Mouse (Mus musculus) spleen, postnatal 36 days (tissue): ENCODE data around the gene Fbn1.

ENCODE experiments used
- DNase-seq, 2 experiments: peaks; one replicate each; pipeline ENCODE4 v3.0.0; 2022; ENCODE audit warnings: low spot score in 2 of 2, mixed read lengths in 1 of 2

Fbn1 gene

DNA sequence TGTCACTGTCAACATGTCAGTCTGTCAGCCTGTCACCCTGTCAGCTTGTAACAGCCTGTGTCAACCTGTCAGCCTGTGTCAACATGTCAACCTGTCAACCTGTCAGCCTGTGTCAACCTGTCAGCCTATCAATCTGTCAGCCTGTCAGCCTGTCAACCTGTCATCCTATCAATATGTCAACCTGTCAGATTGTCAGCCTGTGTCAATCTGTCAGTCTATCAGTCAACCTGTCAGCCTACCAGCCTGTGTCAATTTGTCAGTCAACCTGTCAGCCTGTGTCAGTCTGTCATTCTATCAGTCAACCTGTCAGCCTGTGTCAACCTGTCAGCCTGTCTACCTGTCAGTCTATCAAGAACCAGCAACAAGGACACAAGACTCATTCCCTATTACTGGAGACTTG is 6.3 kb downstream of the Fbn1 start:
- DNase-seq: no peak

DNA sequence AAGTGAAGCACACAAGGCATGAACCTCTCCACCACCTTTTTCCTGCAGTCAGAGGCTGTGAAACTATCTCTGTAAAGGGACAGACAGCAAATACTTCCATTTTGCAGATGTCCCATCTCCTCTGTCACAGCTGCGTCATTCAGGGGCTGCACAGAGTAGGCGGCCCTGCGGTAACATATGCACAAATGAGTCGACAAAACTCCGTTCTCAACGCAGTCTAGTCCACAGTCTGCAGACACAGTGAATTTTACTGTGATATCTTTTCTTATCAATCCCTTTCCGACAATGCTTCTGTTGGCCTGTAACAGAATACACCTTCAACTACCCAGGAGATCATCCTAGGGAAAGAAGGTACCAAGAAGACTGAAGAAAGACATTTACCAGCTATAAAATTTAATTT is 9.6 kb downstream of the Fbn1 start:
- no peak for DNase-seq

DNA sequence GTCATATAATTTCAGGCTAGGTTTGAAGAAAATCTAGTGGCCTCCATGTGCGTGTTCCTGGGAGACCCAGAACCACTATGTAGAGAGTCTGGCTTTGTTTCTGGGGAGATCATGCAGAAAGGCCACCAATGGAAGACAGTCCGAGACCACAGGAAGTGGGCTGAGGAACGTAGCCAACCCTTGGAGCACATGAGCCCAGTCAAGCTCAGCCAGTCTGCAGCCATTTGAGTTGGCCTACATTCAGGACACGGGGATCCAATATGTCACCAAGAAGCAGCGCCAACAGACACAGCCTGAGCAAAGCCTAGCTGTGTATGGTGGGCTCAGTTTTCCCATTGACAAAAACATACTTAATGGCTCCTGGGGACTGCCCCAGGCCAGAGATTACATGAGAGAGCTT is 11.1 kb downstream of the Fbn1 start:
- DNase-seq: no peak

DNA sequence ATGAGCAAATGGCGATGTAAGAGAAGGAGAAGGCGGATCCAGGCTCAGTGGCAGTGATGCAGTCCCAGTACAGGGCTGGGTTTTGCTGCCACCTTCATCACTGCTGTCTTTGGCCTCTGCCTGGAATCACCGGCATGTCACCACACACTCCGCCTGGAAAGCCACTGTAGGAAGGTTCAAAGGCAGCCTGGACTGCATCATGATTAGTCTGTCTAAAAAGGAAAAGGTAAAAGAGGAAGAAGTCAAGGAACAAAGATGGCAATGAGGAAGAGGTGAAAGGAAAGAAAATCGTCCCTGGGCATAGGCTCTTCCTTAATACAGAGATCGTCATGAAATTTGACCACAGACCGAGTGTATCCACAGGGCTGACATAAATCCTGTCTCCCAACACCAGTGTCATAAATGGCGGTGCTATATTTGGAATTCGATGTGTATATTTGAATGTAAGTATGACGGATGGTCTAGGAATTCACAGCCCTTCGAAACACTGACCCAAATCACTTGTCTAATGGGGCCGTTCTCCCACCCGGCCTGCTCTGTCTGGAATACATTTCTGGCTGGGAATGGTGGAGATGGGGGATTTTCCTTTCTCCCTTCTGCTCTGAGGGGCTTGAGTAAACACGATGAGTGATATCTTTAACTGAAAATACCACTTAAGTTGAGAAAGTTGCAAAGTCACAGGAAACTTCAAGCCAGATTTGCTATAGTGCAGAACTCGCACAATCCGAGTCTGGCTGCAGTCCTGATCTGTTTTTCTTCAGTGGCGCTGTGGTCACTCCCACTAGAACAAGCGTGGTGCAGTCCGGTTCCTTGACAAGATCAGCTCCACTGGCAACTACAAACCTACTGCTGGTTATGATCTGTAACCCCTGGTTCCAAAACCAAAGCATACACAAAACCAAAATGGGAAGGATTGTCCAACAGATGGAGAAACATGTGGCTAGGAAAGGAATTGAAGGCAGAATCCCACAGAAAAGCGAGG is 12.7 kb downstream of the Fbn1 start:
- no peak for DNase-seq

DNA sequence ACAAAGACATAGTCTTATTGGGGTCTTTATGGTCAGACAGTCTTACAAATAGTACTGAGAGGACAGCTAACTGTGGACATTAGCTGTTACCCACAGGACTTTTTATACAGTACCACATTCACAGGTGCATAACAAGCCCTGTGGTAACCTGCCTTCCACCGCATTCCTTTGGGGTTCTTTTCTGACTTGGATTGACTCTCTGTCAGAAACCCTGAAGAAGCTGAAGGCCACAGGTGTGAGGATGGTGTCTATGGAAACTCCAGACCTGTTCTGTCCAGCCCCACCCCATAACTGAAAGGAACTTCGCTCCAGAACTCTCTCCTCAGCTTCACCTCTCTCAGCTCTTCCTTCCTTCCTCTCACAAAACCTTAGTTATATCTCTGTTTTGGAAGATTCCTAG is 13.5 kb downstream of the Fbn1 start:
- DNase-seq: no peak

DNA sequence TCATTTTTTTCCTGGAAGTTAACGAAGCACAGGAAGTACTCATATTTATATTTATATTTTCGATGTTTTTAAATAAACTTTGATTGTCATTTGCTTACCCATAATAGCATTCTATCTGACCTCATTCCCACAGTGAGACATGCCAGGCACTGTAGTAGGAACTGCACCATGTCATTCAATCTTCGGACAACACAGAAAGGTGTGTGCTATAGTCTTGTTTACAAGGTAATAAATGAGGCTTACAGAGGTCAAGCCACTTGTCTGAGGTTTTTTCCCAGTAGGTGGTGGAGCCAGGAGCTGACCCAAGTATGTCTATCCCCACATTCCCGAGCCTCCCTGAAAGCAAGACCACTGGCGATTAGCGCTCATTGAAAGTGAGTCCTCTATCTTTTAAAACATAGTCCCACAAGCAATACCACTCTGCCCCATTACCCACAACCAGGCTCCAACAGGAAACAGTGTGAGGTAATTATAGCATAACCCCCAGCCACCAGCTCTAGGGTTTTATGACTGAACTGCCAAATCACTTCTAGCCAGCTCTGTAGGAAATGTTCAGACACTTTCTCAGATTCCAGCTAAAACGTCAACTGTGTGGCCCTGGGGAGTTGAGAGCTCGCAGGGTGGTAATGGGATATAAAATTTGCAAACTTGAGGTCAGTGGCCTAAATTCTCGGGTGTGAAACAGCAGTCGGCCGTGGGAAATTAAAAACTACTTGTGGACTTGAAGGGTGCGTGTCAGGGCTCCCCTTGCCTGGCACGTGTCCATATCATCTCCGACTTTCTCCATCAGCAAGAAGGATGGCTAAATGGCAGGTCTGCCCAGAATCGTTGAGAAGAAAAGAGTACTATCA is 15.5 kb downstream of the Fbn1 start:
- no peak for DNase-seq

DNA sequence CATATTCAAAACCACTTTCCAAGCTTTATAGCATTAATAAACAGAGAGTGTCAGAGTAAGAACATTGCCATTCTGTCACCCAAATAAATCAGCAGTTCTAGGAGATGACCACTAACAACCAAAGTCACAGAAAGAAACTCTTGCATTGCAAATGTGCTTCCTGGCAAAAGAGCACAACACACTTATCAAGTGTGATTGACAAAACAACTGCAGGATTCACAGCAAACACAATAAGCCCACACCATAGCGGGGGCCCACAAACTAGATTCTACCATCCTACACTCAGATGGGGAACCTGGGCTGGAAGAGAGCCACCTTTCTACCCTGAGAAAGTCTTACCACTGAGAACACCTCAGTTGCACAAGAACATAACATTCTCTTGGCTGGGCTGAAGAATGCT is 17.8 kb downstream of the Fbn1 start:
- no peak for DNase-seq

DNA sequence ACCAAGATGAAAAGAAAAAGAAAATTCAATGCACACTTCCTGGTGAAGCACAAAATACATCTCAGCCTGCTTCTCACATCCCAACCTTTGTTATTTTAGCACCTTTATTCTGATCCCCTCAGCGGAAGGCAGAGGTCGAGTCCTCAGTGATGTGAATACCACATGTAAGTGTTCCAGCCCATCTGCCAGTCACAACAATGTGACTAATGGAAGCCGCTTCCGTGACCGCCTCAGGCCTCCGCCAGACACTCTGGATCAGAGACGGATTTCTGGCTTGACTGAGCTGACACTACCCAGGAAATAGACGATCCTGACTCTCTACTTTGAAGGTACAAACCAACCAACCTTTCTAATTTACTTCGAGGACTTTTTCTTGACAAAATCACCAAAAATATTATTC is 22.9 kb downstream of the Fbn1 start:
- DNase-seq: no peak

DNA sequence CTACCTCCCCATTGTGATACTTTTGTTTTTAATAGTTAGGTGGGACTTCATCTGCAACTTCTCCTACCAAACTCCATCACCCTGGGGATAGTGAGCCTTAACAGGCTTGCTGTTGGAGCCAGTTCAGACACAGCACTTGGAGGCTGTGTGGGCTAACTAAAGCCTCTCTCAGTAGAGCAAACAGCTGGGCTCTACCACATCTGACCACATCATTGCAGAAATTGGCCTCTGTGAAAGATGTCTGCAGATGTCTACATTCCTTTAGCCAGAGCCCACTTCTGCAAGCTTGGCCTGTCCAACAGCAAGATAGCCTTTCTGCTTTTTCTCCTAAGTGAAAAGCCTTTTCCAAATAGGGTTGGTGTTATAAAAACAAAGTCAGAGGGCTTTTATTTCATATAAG is 23.6 kb downstream of the Fbn1 start:
- no peak for DNase-seq

DNA sequence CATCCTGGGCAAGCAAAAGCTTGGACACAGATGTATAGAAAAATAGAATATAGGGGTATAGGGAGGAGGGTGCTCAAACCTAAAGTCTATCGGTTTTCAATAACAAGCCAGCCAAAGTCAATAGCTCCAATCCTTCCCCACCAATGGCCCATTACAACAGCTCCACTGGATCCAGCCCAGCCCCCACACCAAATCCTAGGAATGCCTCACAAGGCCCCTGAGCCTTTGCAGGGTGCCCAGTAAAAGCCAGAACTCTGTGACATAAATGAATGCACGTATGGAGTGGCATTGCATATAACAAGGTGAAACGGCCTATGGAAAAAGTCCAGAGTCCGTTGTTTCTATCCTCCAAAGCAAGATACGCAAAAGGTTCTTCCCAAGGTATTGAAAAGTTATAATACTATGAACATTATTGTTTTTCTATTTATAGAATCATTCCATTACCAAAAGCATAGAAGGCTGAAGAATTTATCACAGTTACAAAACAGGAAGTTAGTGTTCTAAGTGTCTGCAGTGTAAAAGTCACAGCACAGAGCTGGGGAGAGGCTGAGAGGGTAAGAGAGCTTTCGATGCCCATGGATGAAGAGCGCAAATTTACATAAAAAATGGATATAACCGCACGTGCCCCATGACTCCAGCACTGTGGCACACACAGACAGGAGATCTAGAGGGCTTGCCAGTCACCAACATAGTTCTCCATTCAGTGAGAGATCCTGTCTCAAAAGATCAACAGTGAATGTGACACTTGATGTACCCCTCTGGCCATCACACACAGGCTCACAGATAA is 26.1 kb downstream of the Fbn1 start:
- DNase-seq: no peak

DNA sequence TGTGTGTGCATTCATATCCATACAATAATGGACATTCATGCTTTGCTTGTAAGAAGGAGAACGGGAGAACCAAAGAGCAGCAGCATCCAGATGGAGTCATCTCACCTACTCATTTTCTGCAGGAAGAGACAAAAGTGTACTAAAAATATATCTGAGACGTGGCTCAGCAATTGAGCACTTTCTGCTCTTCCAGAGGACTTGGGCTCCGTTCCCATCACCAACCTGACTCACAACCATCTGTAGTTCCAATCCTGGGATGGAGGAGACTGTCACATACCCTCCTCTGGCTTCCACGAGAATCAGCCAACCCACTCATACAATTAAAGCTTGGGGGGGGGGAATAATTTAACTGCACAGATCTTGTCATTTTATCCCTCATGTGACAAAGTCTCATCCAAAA is 26.7 kb downstream of the Fbn1 start:
- DNase-seq: no peak

DNA sequence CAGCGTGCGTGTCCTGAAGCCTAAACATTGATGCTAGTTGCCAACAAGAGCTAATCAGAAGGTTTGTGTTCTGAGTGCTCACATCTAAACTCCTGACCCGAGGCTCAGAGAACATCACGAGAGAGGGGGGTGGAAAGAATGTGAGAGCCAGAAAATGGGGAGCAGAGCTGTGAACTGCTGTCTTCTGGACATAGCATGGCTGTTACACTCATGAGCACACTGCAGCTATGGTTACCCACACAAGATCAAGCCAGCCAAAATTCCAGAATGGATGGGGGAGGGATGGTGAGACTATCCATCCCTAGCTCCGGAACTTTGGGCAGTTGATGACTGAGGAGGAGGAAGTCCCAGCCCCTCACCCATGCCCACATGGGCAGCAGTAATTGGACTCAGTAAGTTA is 27.7 kb downstream of the Fbn1 start:
- DNase-seq: no peak

DNA sequence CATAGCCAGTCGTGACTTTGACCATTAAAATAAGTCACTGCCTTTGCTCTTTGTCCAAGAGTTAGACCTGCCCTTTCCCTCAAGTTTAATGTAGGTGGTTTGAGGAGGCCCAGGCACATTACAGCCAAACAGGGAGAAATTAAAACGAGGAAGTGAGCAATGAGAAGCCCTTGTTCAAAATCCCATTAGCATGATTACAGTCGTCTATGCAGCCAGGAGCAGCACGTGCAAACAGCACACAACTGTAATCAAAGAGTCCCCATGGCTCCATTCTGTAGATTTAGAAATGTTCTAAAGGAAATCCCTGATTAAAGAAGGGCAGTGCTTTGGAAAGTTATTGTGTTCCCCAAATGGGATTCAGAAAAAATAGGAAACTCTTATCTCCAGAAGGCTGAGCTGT is 29.1 kb downstream of the Fbn1 start:
- no peak for DNase-seq

DNA sequence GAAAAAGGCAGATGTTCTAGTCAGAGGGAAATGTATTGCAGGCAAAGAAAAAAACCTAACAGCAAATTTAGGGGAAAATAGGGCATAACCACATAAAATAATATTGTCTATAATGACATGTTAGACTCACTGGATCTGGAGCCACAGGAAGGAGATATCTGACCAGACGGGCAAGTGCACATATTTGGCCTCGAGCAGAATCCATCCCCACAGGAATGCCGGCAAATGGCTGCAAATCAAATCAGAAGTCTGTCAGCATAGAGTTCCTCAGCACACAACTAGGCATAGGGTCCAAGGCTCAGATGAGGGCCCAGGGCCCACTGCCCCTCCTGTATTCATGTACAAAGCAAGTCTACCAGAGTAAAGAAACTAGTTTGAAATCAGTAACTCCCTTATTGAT is 30.4 kb downstream of the Fbn1 start:
- no peak for DNase-seq

DNA sequence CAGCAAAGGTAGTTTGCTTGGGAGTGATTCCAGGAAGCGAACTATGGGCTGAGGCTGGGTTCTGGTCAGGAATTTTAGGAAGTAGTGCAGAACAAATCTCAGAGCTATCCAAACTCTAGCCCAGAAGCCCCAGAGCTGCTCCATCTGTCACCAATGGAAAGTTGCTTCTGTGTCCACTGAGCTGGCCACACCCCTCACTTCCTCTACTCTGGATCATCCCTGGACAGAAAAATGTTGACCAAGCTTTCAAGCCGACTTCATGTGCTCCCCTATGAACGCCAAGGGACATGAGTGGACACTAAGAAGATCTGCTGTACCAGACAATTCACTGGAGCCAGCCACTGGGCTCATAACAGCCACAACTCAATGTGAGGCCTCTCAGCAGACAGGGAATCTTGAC is 31.6 kb downstream of the Fbn1 start:
- no peak for DNase-seq

DNA sequence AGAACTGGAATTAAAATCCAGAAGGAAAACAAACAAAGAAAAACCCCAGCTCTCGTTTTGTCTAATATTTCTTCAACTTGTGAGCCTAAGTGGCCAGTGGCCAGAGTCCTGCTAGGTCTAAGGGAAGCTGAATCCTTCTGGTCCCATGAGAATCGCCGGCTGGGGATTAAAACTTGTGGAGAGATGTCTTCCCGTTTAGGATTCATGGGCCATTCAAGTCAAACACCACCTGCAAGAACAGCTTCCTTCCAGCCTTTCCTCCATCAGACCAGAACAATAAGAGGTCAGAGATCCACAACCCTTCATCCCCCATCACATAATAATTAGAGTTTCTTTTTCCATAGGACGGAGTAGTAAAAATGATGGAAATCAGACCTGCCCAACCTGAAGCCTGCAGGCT is 33.1 kb downstream of the Fbn1 start:
- DNase-seq: no peak

DNA sequence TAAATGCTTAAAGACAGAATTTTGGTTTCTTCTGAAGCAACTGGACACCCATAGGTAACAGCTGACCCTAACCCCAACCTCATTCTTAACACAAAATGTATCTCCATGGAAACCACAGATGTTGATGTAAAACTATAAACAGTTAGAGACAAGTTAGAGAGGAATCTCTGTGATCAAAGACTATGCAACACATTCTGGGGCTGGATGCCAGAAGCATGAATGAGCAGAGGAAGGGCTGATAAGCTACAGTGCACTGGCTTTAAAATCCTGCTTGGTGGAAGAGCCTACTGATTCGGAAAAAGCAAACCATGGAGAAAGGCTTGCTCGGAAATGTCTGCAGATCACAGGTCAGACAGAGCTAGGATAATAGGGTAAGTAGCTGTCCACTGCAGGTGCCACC is 34.6 kb downstream of the Fbn1 start:
- no peak for DNase-seq

DNA sequence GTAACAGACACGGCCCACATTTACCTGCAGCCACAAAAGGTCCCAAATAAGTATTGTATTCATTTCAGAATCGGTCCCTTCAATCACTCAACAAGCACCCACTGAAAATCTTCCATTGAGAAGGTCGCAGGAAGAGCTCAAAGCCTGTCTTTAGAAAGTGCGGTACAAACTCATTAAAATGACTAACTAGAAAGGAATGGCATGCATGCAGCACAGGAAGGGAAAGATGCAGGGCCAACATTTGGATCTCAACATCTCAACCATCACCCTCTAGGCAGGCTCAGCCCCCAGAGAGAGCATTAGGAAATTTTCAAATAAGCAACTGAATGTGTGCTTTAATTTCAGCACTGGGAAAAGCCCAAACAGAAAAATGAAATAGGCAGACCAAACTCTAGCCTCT is 36.1 kb downstream of the Fbn1 start:
- no peak for DNase-seq

DNA sequence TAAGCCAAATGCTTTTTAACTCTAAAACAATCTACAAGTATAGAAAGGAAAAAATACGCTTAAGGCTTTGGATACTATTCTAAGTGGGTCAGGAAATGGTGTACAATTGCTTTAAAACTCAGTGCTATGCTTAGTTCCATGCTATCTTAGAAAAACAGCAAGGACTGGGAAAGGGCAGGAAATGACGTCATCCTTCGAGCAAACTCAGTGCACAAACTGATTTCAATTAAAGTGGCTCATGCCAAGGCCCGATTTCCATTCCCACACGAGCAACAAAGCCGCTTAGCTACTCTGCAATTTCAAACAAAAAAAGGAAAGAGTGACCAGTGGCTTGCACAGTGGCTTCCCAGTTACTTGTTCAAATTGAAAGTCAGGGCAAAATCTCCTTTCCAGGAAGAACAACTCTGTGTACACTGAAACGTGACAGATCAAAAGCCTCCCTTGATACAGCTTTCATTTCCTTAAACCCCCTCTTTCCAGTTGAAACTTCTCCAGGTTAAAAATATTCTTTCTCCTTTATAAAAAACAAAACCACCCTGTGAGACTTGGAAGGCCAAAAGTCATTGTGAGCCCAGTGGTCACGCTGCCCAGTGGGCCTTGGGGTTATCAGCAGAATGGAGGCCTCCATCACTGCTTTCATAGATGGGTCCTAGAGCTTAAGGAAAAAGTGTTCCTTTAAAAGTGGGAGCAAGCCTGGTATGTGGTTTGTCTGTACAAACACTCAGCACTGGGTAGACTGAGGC is 37.1 kb downstream of the Fbn1 start:
- no peak for DNase-seq

DNA sequence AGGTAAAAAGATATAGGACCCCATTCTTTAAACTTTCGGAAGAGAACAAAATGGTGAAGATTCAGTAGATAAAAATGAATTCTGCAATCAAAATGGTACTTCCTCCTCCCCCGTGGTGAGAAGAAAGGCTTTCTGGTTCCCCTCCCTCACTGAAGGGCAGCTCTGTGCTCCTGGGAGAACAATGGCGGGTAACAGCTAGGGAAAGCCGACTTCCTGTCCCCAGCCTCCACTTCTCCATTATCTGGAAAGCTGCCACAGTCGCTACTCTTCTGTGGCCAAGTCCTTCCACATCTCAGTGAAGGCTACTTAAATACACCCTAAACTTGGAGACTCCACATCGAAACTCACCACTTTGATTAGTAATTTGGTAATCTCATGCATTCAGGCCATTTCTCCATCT is 43.8 kb downstream of the Fbn1 start:
- no peak for DNase-seq

DNA sequence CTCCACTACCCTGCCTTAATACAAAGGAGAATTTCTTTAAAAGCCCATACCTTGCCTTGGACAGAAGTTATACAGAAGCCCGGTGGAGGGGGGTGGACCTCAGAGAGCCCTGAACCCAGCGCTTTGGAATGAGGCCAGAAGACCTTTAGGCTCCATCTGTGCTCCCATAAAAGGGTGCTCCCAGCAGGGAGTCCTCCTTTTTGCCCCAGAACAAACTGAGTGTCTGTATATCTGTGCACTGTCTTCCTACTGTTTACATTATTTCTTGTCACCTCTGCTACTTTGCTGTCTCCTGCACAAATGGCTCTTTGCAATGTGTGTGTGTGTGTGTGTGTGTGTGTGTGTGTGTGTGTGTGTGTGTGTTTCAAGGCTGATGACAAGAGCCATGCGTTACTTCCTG is 48.7 kb downstream of the Fbn1 start:
- DNase-seq: no peak
